Comparison of ENCODE assay signal across 8 mouse cellular contexts in genomic region chr12:3641931-3642330, GRCm38 (mm10).
DNase-seq lines count a peak whose midpoint lies in the region; ATAC-seq and TF ChIP-seq lines count a peak whose summit lies in the region.

No protein-coding gene starts in this region.

- DNase-seq in left cerebral cortex, adult 2 months (ENCODE audit: extremely low spot score in 1 of 2, low spot score in 2 of 2) = no peak
- no peak for DNase-seq in left cerebral cortex, postnatal 25 days (ENCODE audit: low spot score in 2 of 2)
- DNase-seq in Patski (ENCODE audit: low read depth, low spot score) = no peak
- peak; percentile 22 for DNase-seq in embryonic facial prominence, embryonic 14.5 days (ENCODE audit: low spot score)
- DNase-seq in mesoderm, embryonic 11.5 days (ENCODE audit: low read depth, low spot score) = peak; percentile 4
- no peak for DNase-seq in left cerebral cortex, adult 11 months (ENCODE audit: low spot score)
- no peak for DNase-seq in frontal cortex, postnatal 25 days (ENCODE audit: low spot score in 2 of 2)
- DNase-seq in left cerebral cortex, postnatal 14 days (ENCODE audit: low spot score in 2 of 2) = no peak

- peak; percentile 36 for TF ChIP-seq CTCF in left cerebral cortex, adult 2 months (IDR thresholded peaks at IDR 0.05)
- TF ChIP-seq CTCF in Patski (IDR thresholded peaks at IDR 0.05) = peak; percentile 54

- intact Hi-C loops in left cerebral cortex, adult 2 months (cut with DNase I) = no loop called here
- intact Hi-C loops in left cerebral cortex, postnatal 25 days (cut with DNase I) = no loop called here
- intact Hi-C loops in left cerebral cortex, postnatal 14 days (cut with DNase I) = no loop called here

- 47% methylated on average over 3 of the region's 3 CpGs for WGBS in embryonic facial prominence, embryonic 14.5 days

- no peak overlapping the region for H3K4me2 ChIP-seq in embryonic facial prominence, embryonic 14.5 days (ENCODE audit: low read depth, low read length)

- CTCF ChIA-PET in Patski (lab: Charles Lee) = interaction anchor here (0.6 to 1.4 kb wide), 2 partner anchors 15 to 64 kb away, joined by 3 to 4 read pairs; no protein-coding TSS in a partner anchor

- H3K9ac ChIP-seq in embryonic facial prominence, embryonic 14.5 days (ENCODE audit: low read depth, low read length) = no peak overlapping the region

- POLR2A ChIA-PET in Patski (lab: Charles Lee) = no interaction called here

- H3K27me3 ChIP-seq in Patski = no peaks in the 10 kb centered on the region
- H3K27me3 ChIP-seq in embryonic facial prominence, embryonic 14.5 days (replicated peaks; ENCODE audit: control insufficient read depth, insufficient read depth, low read length) = no peaks in the 10 kb centered on the region

- H3K36me3 ChIP-seq in embryonic facial prominence, embryonic 14.5 days (ENCODE audit: control insufficient read depth, insufficient read depth, low read length) = no peaks in the 10 kb centered on the region

- no peaks in the 10 kb centered on the region for H3K9me3 ChIP-seq in embryonic facial prominence, embryonic 14.5 days (ENCODE audit: control insufficient read depth, low read length)

- no peaks in the 10 kb centered on the region for H3K4me1 ChIP-seq in embryonic facial prominence, embryonic 14.5 days (ENCODE audit: control insufficient read depth, insufficient read depth, low read length)

- H3K4me3 ChIP-seq in left cerebral cortex, adult 2 months = no peak overlapping the region
- no peak overlapping the region for H3K4me3 ChIP-seq in embryonic facial prominence, embryonic 14.5 days (ENCODE audit: low read depth, low read length)

- in situ Hi-C loops in Patski (cut with MboI; ENCODE audit: low pct_unique_long_range_greater_than_20kb) = no loop called here

- H3K27ac ChIP-seq in left cerebral cortex, adult 2 months = no peak overlapping the region
- no peak overlapping the region for H3K27ac ChIP-seq in embryonic facial prominence, embryonic 14.5 days (replicated peaks; ENCODE audit: low read depth, low read length)

- no peak for ATAC-seq in Patski
- ATAC-seq in embryonic facial prominence, embryonic 14.5 days (ENCODE audit: low read depth) = no peak

Comparison
In these comparisons a context has a peak if more than half of its experiments do, and no peak if none do; other contexts are left out.
1. DNase-seq: peak in embryonic facial prominence, embryonic 14.5 days (single experiment) and mesoderm, embryonic 11.5 days (single experiment); none in left cerebral cortex, adult 2 months (0 of 2), left cerebral cortex, postnatal 25 days (0 of 2), Patski (single experiment), left cerebral cortex, adult 11 months (single experiment), frontal cortex, postnatal 25 days (0 of 2) and left cerebral cortex, postnatal 14 days (0 of 2).